ENCODE assay signal across 17 mouse cellular contexts in the genomic region with DNA sequence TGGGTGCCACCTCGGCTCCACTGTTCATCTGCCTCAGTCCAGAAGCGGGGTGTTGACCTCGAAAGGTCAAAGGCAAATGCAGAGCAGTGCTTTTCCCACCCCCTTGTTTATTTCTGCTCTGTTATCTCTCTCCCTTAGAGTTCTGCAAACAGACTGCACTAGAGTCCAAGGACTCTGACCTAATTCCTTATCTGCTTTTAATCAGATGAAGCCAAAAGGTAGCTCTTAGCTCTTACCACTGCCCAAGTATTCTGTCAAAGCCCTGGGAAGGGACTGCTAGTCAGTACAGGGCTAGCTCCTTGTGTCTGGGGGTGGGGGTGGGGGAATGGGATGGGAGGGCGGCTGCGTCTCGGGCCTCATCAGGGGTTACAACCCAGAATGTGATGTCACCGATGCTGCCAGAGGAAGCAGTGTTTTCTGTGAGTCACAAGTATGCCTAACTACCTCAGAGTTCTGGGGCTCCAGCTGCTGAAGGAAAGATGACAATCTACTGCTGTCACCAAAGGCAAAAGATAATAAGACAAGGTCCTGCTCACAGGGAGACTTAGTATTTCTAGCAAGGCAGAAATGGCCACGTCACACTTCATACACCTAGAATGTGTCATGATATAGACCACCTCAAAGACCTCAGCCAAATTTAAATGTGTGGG. TPM values are rescaled to one million over a fixed set of nuclear protein-coding genes. Genes with fewer than 3 reads are reported as not detected.
DNase-seq lines count a peak whose midpoint lies in the region; ATAC-seq and TF ChIP-seq lines count a peak whose summit lies in the region.
"Had no signal": no experiment of that assay in that cellular context is flagged by ENCODE, and none has a peak within 500 bp of the region (broad histone marks: within the 10 kb centered on the region; RNA-seq: fewer than 3 reads in every experiment).

No protein-coding gene starts in this region.

- no peak overlapping the region for H3K9ac ChIP-seq in heart, embryonic 16.5 days (ENCODE audit: low read length)
- H3K9ac ChIP-seq in liver, embryonic 12.5 days: no peak overlapping the region
- no peak overlapping the region for H3K9ac ChIP-seq in stomach, embryonic 16.5 days (ENCODE audit: low read length)
- H3K9ac ChIP-seq: forebrain, embryonic 15.5 days; midbrain, embryonic 15.5 days had no signal

- no peak overlapping the region for H3K27ac ChIP-seq in heart, embryonic 16.5 days (ENCODE audit: low read length)
- H3K27ac ChIP-seq in liver, embryonic 12.5 days: 0 out of 2 replicates have a peak overlapping the region, but pooled peaks have one; percentile 43
- no peak overlapping the region for H3K27ac ChIP-seq in stomach, embryonic 16.5 days (ENCODE audit: low read length)
- H3K27ac ChIP-seq in thymus, adult 2 months (ENCODE audit: control insufficient read depth, insufficient read depth, low read length): no peak overlapping the region
- H3K27ac ChIP-seq: forebrain, embryonic 15.5 days; heart, adult 2 months; midbrain, embryonic 15.5 days had no signal

- no peak for DNase-seq in heart, adult 18-20 months
- DNase-seq in R1 (ENCODE audit: low read depth, low spot score): peak; percentile 59
- no peak for DNase-seq in gastrocnemius, postnatal 36 days
- DNase-seq in right cerebral cortex, adult 18-20 months: no peak
- no peak for DNase-seq in thymus, adult 2 months
- DNase-seq: adrenal gland, postnatal 36 days; cerebellum, adult 9-11 months; heart, postnatal 14 days; lung, adult 2 months; thymus, postnatal 14 days had no signal

- intact Hi-C loops in gastrocnemius, postnatal 36 days (cut with DNase I): no loop called here

- no peak for TF ChIP-seq POLR2A in thymus, adult 2 months (IDR thresholded peaks at IDR 0.05; ENCODE audit: control insufficient read depth, extremely low read depth, insufficient read depth, low read length, poor library complexity)

- TF ChIP-seq CTCF in thymus, adult 2 months (IDR thresholded peaks at IDR 0.05; ENCODE audit: borderline replicate concordance, control insufficient read depth, extremely low read depth, insufficient read depth, low read length, poor library complexity): no peak

- H3K4me1 ChIP-seq in heart, embryonic 16.5 days (ENCODE audit: control insufficient read depth, insufficient read depth, low read length): peaks cover 2% of the 10 kb centered on the region
- peaks cover 8% of the 10 kb centered on the region; the same call in 1 of the 2 replicates for H3K4me1 ChIP-seq in liver, embryonic 12.5 days
- peaks cover 8% of the 10 kb centered on the region; the same call in 1 of the 2 replicates for H3K4me1 ChIP-seq in stomach, embryonic 16.5 days (ENCODE audit: control insufficient read depth, insufficient read depth, low read length)
- no peaks in the 10 kb centered on the region for H3K4me1 ChIP-seq in thymus, adult 2 months (replicated peaks; ENCODE audit: control insufficient read depth, insufficient read depth, low read length)
- H3K4me1 ChIP-seq: forebrain, embryonic 15.5 days; midbrain, embryonic 15.5 days had no signal

- 38% methylated on average over 8 of the region's 8 CpGs for WGBS in heart, embryonic 16.5 days
- WGBS in liver, embryonic 12.5 days (ENCODE audit: insufficient replicate concordance): 48% methylated on average over 8 of the region's 8 CpGs
- WGBS in stomach, embryonic 16.5 days: 33% methylated on average over 8 of the region's 8 CpGs
- WGBS in thymus, adult 2 months: 79% methylated on average over 8 of the region's 8 CpGs

- peak; percentile 35; the same call in 1 of the 2 replicates for ATAC-seq in heart, embryonic 16.5 days (replicated peaks; ENCODE audit: extremely low read depth, insufficient read depth, low FRiP score)
- peak; percentile 67 for ATAC-seq in liver, embryonic 12.5 days
- peak; percentile 19; the same call in 1 of the 2 replicates for ATAC-seq in stomach, embryonic 16.5 days (ENCODE audit: insufficient read depth, low FRiP score)
- ATAC-seq: forebrain, embryonic 15.5 days; midbrain, embryonic 15.5 days had no signal

- no peaks in the 10 kb centered on the region for H3K9me3 ChIP-seq in heart, embryonic 16.5 days (replicated peaks; ENCODE audit: control insufficient read depth, low read length)
- H3K9me3 ChIP-seq in liver, embryonic 12.5 days (replicated peaks): no peaks in the 10 kb centered on the region
- H3K9me3 ChIP-seq in stomach, embryonic 16.5 days (replicated peaks; ENCODE audit: control insufficient read depth, low read length): no peaks in the 10 kb centered on the region
- H3K9me3 ChIP-seq: forebrain, embryonic 15.5 days; G1E; midbrain, embryonic 15.5 days had no signal

- H3K36me3 ChIP-seq in heart, embryonic 16.5 days (ENCODE audit: control insufficient read depth, insufficient read depth): no peaks in the 10 kb centered on the region
- H3K36me3 ChIP-seq in liver, embryonic 12.5 days: no peaks in the 10 kb centered on the region
- H3K36me3 ChIP-seq in stomach, embryonic 16.5 days (ENCODE audit: control insufficient read depth, insufficient read depth, low read length): no peaks in the 10 kb centered on the region
- H3K36me3 ChIP-seq in thymus, adult 2 months (ENCODE audit: control insufficient read depth, insufficient read depth, low read length): no peaks in the 10 kb centered on the region
- H3K36me3 ChIP-seq: forebrain, embryonic 15.5 days; G1E; midbrain, embryonic 15.5 days had no signal

- no peak overlapping the region for H3K4me3 ChIP-seq in heart, embryonic 16.5 days (ENCODE audit: low read length)
- no peak overlapping the region for H3K4me3 ChIP-seq in liver, embryonic 12.5 days
- no peak overlapping the region for H3K4me3 ChIP-seq in stomach, embryonic 16.5 days (replicated peaks; ENCODE audit: low read length)
- no peak overlapping the region for H3K4me3 ChIP-seq in thymus, adult 2 months (ENCODE audit: control insufficient read depth, insufficient read depth, low read length)
- H3K4me3 ChIP-seq: forebrain, embryonic 15.5 days; heart, adult 2 months; midbrain, embryonic 15.5 days had no signal

- no peak overlapping the region for H3K4me2 ChIP-seq in heart, embryonic 16.5 days (ENCODE audit: low read depth, low read length)
- no peak overlapping the region for H3K4me2 ChIP-seq in liver, embryonic 12.5 days
- no peak overlapping the region for H3K4me2 ChIP-seq in stomach, embryonic 16.5 days (ENCODE audit: low read depth, low read length)
- H3K4me2 ChIP-seq: forebrain, embryonic 15.5 days; midbrain, embryonic 15.5 days had no signal

- H3K27me3 ChIP-seq in heart, embryonic 16.5 days (ENCODE audit: control insufficient read depth, insufficient read depth, low read length): no peaks in the 10 kb centered on the region
- no peaks in the 10 kb centered on the region for H3K27me3 ChIP-seq in liver, embryonic 12.5 days (replicated peaks)
- H3K27me3 ChIP-seq in stomach, embryonic 16.5 days (ENCODE audit: control insufficient read depth, insufficient read depth, low read length): no peaks in the 10 kb centered on the region
- H3K27me3 ChIP-seq in thymus, adult 2 months (ENCODE audit: control insufficient read depth, insufficient read depth, low read length): no peaks in the 10 kb centered on the region
- H3K27me3 ChIP-seq: forebrain, embryonic 15.5 days; midbrain, embryonic 15.5 days had no signal

RNA-seq across cellular contexts. Expression of a gene that starts 38.6 kb away (rescaled TPM):
- 9.5 and 18.8 TPM in 2 replicates for polyA plus RNA-seq in heart, embryonic 16.5 days (2015; fragmentation: Nextera tagmentation; extraction: Ambion mirVana)
- total RNA-seq in heart, adult 18-20 months (2021): 10 to 100 TPM; 36.9 to 39.7 TPM
- polyA plus RNA-seq in liver, embryonic 12.5 days (2016; fragmentation: Nextera tagmentation; extraction: Ambion mirVana): 5.2 and 5.8 TPM in 2 replicates
- 12.4 and 14.4 TPM in 2 replicates for polyA plus RNA-seq in stomach, embryonic 16.5 days (2015; fragmentation: Nextera tagmentation; extraction: Ambion mirVana)
- total RNA-seq in gastrocnemius, postnatal 36 days (2021): 10 to 100 TPM; 38.1 to 52.4 TPM
- polyA plus RNA-seq in thymus, adult 2 months (2012; rRNA removed): 20.6 and 28.0 TPM in 2 replicates
- polyA plus RNA-seq: G1E had no signal
